Mouse (Mus musculus): ENCODE measurements around the gene Dcps.

- TF ChIP-seq CTCF (IDR thresholded peaks at IDR 0.05; ENCODE audit: extremely low read depth, insufficient read depth, low read length) (no peak), POLR2A (IDR thresholded peaks at IDR 0.05; ENCODE audit: extremely low read depth, insufficient read depth, low read length) (no peak)
Observed at GRCm38 (mm10) chr9:35161721-35162120, 14.1 kb downstream of the Dcps start.
